Mouse (Mus musculus): ENCODE results near the gene Ssty2. TPM values are rescaled to one million over a fixed set of nuclear protein-coding genes. Genes with fewer than 3 reads are reported as not detected.

Ssty2 gene
- not detected in 2 replicates for polyA plus RNA-seq (2012; rRNA removed)

DNA sequence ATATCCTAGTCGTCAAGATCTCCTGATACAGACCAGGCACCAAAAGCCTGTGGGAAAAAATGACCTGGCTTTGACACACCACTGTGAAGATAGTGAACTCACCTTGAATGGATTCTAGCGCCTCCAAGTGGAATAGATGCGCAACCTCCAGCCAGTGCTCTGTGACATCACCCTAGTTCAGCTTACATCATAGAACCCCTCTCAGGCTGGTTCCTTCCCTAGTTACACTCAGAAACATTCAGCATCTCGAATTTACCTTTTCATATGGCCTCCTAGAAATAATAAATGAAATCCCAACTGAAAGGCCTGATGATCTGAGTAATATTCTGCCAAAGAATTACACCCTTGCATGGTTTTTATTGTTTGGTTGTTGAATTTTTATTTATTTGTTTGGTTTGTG is at the start of gene Ssty2:
Gene Ssty2 (minus strand): TSS at position 101 of the 400 bp plus-strand sequence.

